Mouse (Mus musculus) cerebellum, adult 2 months (tissue): ENCODE measurements around the gene Hsd3b5.

Source experiments
- CTCF ChIP-seq: fragments of 200-500 bp; IDR thresholded peaks from 2 replicates; pipeline ENCODE4 v1.5.1; 2011; ENCODE audit warnings: low read depth, mild to moderate bottlenecking, control low read depth, low read length, moderate library complexity, borderline replicate concordance; ENCODE audit not compliant: insufficient read depth
- POLR2A ChIP-seq: fragments of 200-500 bp; IDR thresholded peaks from 2 replicates; pipeline ENCODE4 v1.6.1; 2011; ENCODE audit warnings: low read length, control low read depth, borderline replicate concordance; ENCODE audit not compliant: insufficient read depth

GRCm38 (mm10) chr3:98630152-98630551 lies at the start of gene Hsd3b5:
- TF ChIP-seq POLR2A: no peak
- TF ChIP-seq CTCF: no peak
